Mouse (Mus musculus) lung, postnatal 0 days (tissue): ENCODE results near the gene Ankrd23.

Experiments used
- CTCF ChIP-seq: IDR thresholded peaks from 2 replicates; pipeline ENCODE4 v1.5.1; 2016; ENCODE audit warnings: antibody characterized with exemption, mild to moderate bottlenecking
- EP300 ChIP-seq: IDR thresholded peaks from 2 replicates; pipeline ENCODE4 v1.6.1; 2016; ENCODE audit warnings: antibody characterized with exemption, mild to moderate bottlenecking, control low read depth

DNA sequence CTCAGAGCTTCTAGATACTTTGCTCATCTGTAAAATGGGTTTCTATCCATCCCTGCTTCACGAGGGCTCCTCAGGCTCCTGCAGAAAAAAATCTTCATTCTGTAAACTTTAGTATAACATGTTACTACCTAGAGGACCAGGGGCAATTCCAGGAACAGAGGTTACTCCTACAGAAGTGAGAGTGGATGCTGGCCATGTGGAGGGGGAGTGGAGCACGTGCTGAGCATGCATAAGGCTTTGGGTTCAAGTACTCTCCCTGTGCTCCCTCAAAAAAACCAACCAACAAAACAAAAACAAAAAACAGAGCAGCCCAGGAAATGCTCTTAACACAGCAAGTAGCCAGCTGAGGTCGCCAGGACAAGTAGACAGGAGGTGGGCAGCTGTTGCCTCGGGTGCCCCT lies 26.9 kb upstream of the Ankrd23 start:
- no peak for TF ChIP-seq CTCF
- no peak for TF ChIP-seq EP300
